Mouse (Mus musculus): ENCODE results near the gene Klrk1. TPM values are rescaled to one million over a fixed set of nuclear protein-coding genes. Genes with fewer than 3 reads are reported as not detected.
"Not testable (repeated sequence)": the region's sequence is repeated elsewhere in the genome, so short reads cannot be mapped to it uniquely, and the experiment has no call there.

Gene Klrk1
- polyA plus RNA-seq (2012; fragmentation: generic; extraction: Trizol) = not detected
- long read RNA-seq, experiment 1 = 0 reads
- long read RNA-seq, experiment 2 = 0 reads

DNA sequence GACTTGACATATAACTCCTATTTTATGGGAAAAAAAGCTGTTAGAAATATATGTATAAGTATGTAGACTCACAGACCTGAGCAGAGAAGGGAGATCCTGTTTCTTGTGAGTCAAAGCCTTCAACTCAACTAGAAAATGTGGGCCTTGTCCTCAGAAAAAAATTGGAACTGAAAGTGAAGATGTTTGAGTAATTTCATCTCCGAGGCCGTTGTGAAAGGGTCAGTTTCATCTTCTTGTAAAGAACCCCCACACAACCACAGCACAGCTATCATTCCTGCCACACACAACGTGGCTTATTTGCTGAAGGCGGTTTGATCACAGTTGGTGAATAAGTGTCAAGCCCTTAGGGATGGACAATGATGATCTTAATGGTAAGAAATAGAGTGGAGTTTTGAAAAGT, at the start of gene Klrk1:
Klrk1 (minus strand) TSS at position 130 of the 400 bp plus-strand sequence.
- Histone ChIP-seq H3K79me2 (ENCODE audit: control insufficient read depth, insufficient read depth) (no peaks in the 10 kb centered on the region), H3K79me3 (ENCODE audit: low read depth) (no peaks in the 10 kb centered on the region), H3K36me3 (ENCODE audit: control insufficient read depth, insufficient read depth) (no peaks in the 10 kb centered on the region), H3K27me3 (ENCODE audit: control insufficient read depth, insufficient read depth, insufficient read length) (no peaks in the 10 kb centered on the region), H3K4me3 (ENCODE audit: insufficient read depth, poor library complexity, severe bottlenecking) (no peak within 1 kb of the TSS), H3ac (ENCODE audit: control insufficient read depth, insufficient read length, low read depth) (no peak within 1 kb of the TSS)
- TF ChIP-seq FOSL1 (IDR thresholded peaks at IDR 0.05; ENCODE audit: insufficient read depth, low read length, poor library complexity, severe bottlenecking) (no peak), CEBPB (IDR thresholded peaks at IDR 0.05; ENCODE audit: low read depth) (no peak), MAX (IDR thresholded peaks at IDR 0.05) (no peak), USF1 (IDR thresholded peaks at IDR 0.05; ENCODE audit: low read depth) (no peak), MYOD1 (IDR thresholded peaks at IDR 0.05; ENCODE audit: control insufficient read depth, insufficient read length, low read depth) (no peak), MYOG (IDR thresholded peaks at IDR 0.05; ENCODE audit: control insufficient read depth, extremely low read depth, insufficient read length) (no peak), CTCF (IDR thresholded peaks at IDR 0.05; ENCODE audit: control insufficient read depth, insufficient read depth, insufficient read length) (no peak)

DNA sequence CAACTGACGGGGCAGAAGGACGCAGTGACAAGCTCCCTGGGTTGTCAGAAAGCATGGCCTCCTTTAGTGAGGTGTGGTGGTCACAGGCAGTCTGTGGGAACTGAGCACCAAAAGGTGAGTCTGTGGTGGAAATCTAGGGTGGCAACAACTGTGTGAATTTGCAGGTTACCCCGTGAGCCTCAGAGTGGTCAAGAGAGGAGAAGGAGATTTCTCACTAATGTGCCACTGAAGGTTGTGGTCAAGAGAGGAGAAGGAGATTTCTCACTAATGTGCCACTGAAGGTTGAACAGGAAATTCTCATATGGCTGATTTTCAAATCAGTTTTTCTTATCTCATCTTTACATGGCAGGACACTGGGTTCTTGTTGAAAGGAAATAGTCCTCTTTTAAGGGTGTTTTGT, 37.6 kb upstream of the Klrk1 start:
- not testable (repeated sequence) for H3K79me2 ChIP-seq (ENCODE audit: control insufficient read depth, insufficient read depth); H3K4me3 ChIP-seq (ENCODE audit: insufficient read depth, poor library complexity, severe bottlenecking); H3K27me3 ChIP-seq (ENCODE audit: control insufficient read depth, insufficient read depth, insufficient read length); H3K36me3 ChIP-seq (ENCODE audit: control insufficient read depth, insufficient read depth); H3K79me3 ChIP-seq (ENCODE audit: low read depth); H3ac ChIP-seq (ENCODE audit: control insufficient read depth, insufficient read length, low read depth)

DNA sequence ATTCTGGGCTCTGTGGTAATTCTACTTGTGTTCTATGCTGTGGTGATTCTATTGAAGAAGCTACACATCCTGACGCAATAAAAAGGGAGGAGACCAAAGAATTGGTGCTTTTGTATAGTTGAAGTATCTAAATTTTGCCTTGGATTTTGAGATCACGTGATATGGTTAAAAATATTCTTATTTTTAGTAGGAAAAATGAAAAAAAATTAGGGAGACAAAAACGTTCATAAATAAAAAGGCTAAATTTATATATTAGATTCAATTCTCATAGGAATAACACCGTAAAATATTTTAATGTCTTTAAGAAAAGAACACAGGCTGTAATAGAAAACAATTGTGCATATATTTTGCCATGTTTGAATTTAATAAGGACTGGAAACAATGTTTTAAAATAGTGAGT, 36.9 kb upstream of the Klrk1 start, which contains the start of gene Klrc2:
Klrc2 (minus strand) TSS at position 101 of the 400 bp plus-strand sequence.
- not testable (repeated sequence) for H3K79me3 ChIP-seq (ENCODE audit: low read depth); H3ac ChIP-seq (ENCODE audit: control insufficient read depth, insufficient read length, low read depth); H3K36me3 ChIP-seq (ENCODE audit: control insufficient read depth, insufficient read depth); H3K4me3 ChIP-seq (ENCODE audit: insufficient read depth, poor library complexity, severe bottlenecking); H3K27me3 ChIP-seq (ENCODE audit: control insufficient read depth, insufficient read depth, insufficient read length); H3K79me2 ChIP-seq (ENCODE audit: control insufficient read depth, insufficient read depth)

DNA sequence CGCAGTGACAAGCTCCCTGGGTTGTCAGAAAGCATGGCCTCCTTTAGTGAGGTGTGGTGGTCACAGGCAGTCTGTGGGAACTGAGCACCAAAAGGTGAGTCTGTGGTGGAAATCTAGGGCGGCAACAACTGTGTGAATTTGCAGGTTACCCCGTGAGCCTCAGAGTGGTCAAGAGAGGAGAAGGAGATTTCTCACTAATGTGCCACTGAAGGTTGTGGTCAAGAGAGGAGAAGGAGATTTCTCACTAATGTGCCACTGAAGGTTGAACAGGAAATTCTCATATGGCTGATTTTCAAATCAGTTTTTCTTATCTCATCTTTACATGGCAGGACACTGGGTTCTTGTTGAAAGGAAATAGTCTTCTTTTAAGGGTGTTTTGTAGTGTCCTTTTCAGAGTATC, 20.4 kb upstream of the Klrk1 start:
- H3K4me3 ChIP-seq (ENCODE audit: insufficient read depth, poor library complexity, severe bottlenecking); H3K36me3 ChIP-seq (ENCODE audit: control insufficient read depth, insufficient read depth); H3ac ChIP-seq (ENCODE audit: control insufficient read depth, insufficient read length, low read depth); H3K27me3 ChIP-seq (ENCODE audit: control insufficient read depth, insufficient read depth, insufficient read length); H3K79me3 ChIP-seq (ENCODE audit: low read depth); H3K79me2 ChIP-seq (ENCODE audit: control insufficient read depth, insufficient read depth): not testable (repeated sequence)

DNA sequence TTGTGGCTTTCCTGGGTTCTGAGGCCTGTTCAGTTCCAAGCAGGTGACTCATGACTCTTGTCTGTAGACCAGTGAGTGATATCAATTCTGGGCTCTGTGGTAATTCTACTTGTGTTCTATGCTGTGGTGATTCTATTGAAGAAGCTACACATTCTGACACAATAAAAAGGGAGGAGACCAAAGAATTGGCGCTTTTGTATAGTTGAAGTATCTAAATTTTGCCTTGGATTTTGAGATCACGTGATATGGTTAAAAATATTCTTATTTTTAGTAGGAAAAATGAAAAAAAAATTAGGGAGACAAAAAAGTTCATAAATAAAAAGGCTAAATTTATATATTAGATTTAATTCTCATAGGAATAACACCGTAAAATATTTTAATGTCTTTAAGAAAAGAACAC, 19.6 kb upstream of the Klrk1 start, which contains the start of gene Klrc3:
Klrc3 (minus strand) TSS at position 101 of the 400 bp plus-strand sequence.
- not testable (repeated sequence) for H3K79me2 ChIP-seq (ENCODE audit: control insufficient read depth, insufficient read depth); H3K36me3 ChIP-seq (ENCODE audit: control insufficient read depth, insufficient read depth); H3K79me3 ChIP-seq (ENCODE audit: low read depth); H3K4me3 ChIP-seq (ENCODE audit: insufficient read depth, poor library complexity, severe bottlenecking); H3ac ChIP-seq (ENCODE audit: control insufficient read depth, insufficient read length, low read depth); H3K27me3 ChIP-seq (ENCODE audit: control insufficient read depth, insufficient read depth, insufficient read length)

DNA sequence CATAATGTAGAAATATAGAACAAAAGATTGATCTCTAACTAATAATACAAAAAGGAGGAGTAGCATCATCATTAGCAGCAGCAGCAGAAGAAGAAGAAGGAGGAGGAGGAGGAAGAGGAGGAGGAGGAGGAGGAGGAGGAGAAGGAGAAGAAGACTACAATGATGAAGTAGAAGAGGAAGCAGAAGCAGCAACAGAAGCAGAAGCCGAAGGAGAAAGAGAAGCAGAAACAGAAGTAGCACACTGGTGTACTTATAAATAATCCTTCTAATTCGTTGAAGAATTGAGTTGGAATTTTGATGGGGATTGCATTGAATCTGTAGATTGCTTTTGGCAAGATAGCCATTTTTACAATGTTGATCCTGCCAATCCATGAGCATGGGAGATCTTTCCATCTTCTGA, 7.4 kb upstream of the Klrk1 start:
- H3ac ChIP-seq (ENCODE audit: control insufficient read depth, insufficient read length, low read depth); H3K27me3 ChIP-seq (ENCODE audit: control insufficient read depth, insufficient read depth, insufficient read length); H3K4me3 ChIP-seq (ENCODE audit: insufficient read depth, poor library complexity, severe bottlenecking); H3K79me3 ChIP-seq (ENCODE audit: low read depth); H3K36me3 ChIP-seq (ENCODE audit: control insufficient read depth, insufficient read depth); H3K79me2 ChIP-seq (ENCODE audit: control insufficient read depth, insufficient read depth): not testable (repeated sequence)

DNA sequence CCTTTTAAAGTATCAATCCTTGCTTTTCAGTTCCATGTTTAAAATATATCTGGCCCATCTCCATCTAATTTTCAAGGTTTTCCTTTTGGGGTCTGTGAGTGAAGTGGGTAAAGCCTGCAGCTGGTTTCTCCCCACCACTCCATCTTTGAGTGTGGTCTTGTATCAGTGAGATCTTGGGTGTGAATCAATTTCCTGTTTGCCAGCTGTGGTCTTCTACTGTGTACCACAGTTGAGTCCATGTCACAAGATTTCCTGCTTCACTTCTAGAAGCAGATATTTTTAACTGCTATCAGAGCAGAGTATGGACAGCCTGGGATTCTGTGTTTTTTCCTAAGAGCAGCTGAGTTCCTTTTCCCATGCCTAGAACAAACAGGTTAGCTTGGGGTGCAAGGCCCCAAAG, 15.3 kb downstream of the Klrk1 start:
- Histone ChIP-seq H3K79me2 (ENCODE audit: control insufficient read depth, insufficient read depth) (no peaks in the 10 kb centered on the region), H3K79me3 (ENCODE audit: low read depth) (no peaks in the 10 kb centered on the region), H3K4me3 (ENCODE audit: insufficient read depth, poor library complexity, severe bottlenecking) (no peak overlapping the region), H3ac (ENCODE audit: control insufficient read depth, insufficient read length, low read depth) (no peak overlapping the region), H3K27me3 (ENCODE audit: control insufficient read depth, insufficient read depth, insufficient read length) (no peaks in the 10 kb centered on the region), H3K36me3 (ENCODE audit: control insufficient read depth, insufficient read depth) (no peaks in the 10 kb centered on the region)
- TF ChIP-seq CEBPB (IDR thresholded peaks at IDR 0.05; ENCODE audit: low read depth) = no peak
- no peak for TF ChIP-seq MYOD1 (IDR thresholded peaks at IDR 0.05; ENCODE audit: control insufficient read depth, insufficient read length, low read depth)
- no peak for TF ChIP-seq CTCF (IDR thresholded peaks at IDR 0.05; ENCODE audit: control insufficient read depth, insufficient read depth, insufficient read length)
- no peak for TF ChIP-seq MAX (IDR thresholded peaks at IDR 0.05)
- TF ChIP-seq FOSL1 (IDR thresholded peaks at IDR 0.05; ENCODE audit: insufficient read depth, low read length, poor library complexity, severe bottlenecking) = no peak
- TF ChIP-seq MYOG (IDR thresholded peaks at IDR 0.05; ENCODE audit: control insufficient read depth, extremely low read depth, insufficient read length) = no peak
- no peak for TF ChIP-seq USF1 (IDR thresholded peaks at IDR 0.05; ENCODE audit: low read depth)
